Mouse (Mus musculus): ENCODE data around the gene Pcp4l1. TPM values are rescaled to one million over a fixed set of nuclear protein-coding genes. Genes with fewer than 3 reads are reported as not detected.

Pcp4l1 gene
- polyA plus RNA-seq, 1 experiment, result 0.13 TPM

- no peaks in the 10 kb centered on the region for H3K27me3 ChIP-seq (ENCODE audit: control insufficient read depth, insufficient read depth, insufficient read length)
- peaks cover 31% of the 10 kb centered on the region for H3K36me3 ChIP-seq (ENCODE audit: control insufficient read depth, insufficient read depth)
- no peaks in the 10 kb centered on the region for H3K79me2 ChIP-seq (ENCODE audit: control insufficient read depth, insufficient read depth)
- H3ac ChIP-seq (ENCODE audit: control insufficient read depth, insufficient read length, low read depth), result no peak overlapping the region
- TF ChIP-seq MYOG (IDR thresholded peaks at IDR 0.05; ENCODE audit: control insufficient read depth, extremely low read depth, insufficient read length), result no peak
- no peak overlapping the region for H3K4me3 ChIP-seq (ENCODE audit: insufficient read depth, poor library complexity, severe bottlenecking)
- no peaks in the 10 kb centered on the region for H3K79me3 ChIP-seq (ENCODE audit: low read depth)
These were observed 36.3 kb upstream of the Pcp4l1 start for GRCm38 (mm10) chr1:171232348-171232747.

DNA sequence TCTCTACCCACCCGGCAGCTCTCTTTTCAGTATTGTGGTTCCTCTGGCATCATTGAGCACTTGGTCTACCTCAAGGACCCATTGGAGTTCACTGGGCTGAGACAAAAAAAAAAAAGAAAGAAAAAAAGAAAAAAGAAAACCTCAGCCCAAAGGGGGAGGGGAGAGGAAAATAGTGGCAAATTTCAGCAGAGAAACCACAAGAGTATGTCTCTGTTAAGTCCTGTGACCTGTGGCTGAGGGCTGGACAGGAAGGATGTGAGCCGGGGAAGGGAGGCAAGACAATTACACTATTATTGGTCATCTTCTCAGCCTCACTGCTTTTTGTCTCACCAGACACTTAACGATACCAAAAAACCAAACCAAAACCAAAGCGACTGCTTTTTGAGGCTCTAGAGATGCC lies 35.8 kb upstream of the Pcp4l1 start:
- TF ChIP-seq MYOD1 (IDR thresholded peaks at IDR 0.05; ENCODE audit: control insufficient read depth, insufficient read length, low read depth), result no peak
- no peak for TF ChIP-seq FOSL1 (IDR thresholded peaks at IDR 0.05; ENCODE audit: insufficient read depth, low read length, poor library complexity, severe bottlenecking)
- TF ChIP-seq CEBPB (IDR thresholded peaks at IDR 0.05; ENCODE audit: low read depth), result no peak
- TF ChIP-seq MAX (IDR thresholded peaks at IDR 0.05), result no peak
- no peak overlapping the region for H3K4me3 ChIP-seq (ENCODE audit: insufficient read depth, poor library complexity, severe bottlenecking)
- no peaks in the 10 kb centered on the region for H3K79me2 ChIP-seq (ENCODE audit: control insufficient read depth, insufficient read depth)
- H3K79me3 ChIP-seq (ENCODE audit: low read depth), result no peaks in the 10 kb centered on the region
- H3K27me3 ChIP-seq (ENCODE audit: control insufficient read depth, insufficient read depth, insufficient read length), result no peaks in the 10 kb centered on the region
- H3ac ChIP-seq (ENCODE audit: control insufficient read depth, insufficient read length, low read depth), result no peak overlapping the region
- H3K36me3 ChIP-seq (ENCODE audit: control insufficient read depth, insufficient read depth), result peaks cover 26% of the 10 kb centered on the region

GRCm38 (mm10) chr1:171230215-171230614 lies 34.1 kb upstream of the Pcp4l1 start:
- Histone ChIP-seq H3ac (ENCODE audit: control insufficient read depth, insufficient read length, low read depth) (no peak overlapping the region), H3K36me3 (ENCODE audit: control insufficient read depth, insufficient read depth) (peaks cover 13% of the 10 kb centered on the region), H3K79me3 (ENCODE audit: low read depth) (no peaks in the 10 kb centered on the region)

DNA sequence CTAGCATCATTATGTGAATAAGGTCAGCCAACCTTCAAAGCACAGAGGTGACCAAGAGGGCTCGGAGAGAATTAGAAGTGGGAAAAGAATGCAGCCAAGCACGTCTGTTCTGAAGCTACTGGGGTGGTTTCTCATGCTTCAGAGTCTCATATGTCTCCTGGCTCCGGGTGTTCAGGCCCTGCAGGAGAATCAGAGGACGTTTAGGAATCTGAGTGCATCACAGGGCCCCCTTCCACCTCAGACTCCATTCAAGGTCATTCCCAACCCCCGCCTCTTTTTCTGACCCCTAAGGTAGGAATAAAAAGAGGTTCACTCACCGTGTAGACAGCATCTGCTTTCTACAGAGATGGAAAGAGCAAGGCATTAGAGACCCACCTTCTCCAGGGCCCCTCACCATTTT lies 33.7 kb upstream of the Pcp4l1 start:
- TF ChIP-seq MAX (IDR thresholded peaks at IDR 0.05) (no peak), USF1 (IDR thresholded peaks at IDR 0.05; ENCODE audit: low read depth) (no peak), MYOG (IDR thresholded peaks at IDR 0.05; ENCODE audit: control insufficient read depth, extremely low read depth, insufficient read length) (no peak), CEBPB (IDR thresholded peaks at IDR 0.05; ENCODE audit: low read depth) (no peak), FOSL1 (IDR thresholded peaks at IDR 0.05; ENCODE audit: insufficient read depth, low read length, poor library complexity, severe bottlenecking) (no peak), MYOD1 (IDR thresholded peaks at IDR 0.05; ENCODE audit: control insufficient read depth, insufficient read length, low read depth) (no peak), CTCF (IDR thresholded peaks at IDR 0.05; ENCODE audit: control insufficient read depth, insufficient read depth, insufficient read length) (no peak)
- H3K4me3 ChIP-seq (ENCODE audit: insufficient read depth, poor library complexity, severe bottlenecking), result no peak overlapping the region
- H3K27me3 ChIP-seq (ENCODE audit: control insufficient read depth, insufficient read depth, insufficient read length), result no peaks in the 10 kb centered on the region

More at GRCm38 (mm10) chr1:171230215-171230614, 34.1 kb upstream of the Pcp4l1 start:
- no peaks in the 10 kb centered on the region for H3K27me3 ChIP-seq (ENCODE audit: control insufficient read depth, insufficient read depth, insufficient read length)
- H3K4me3 ChIP-seq (ENCODE audit: insufficient read depth, poor library complexity, severe bottlenecking), result no peak overlapping the region
- H3K79me2 ChIP-seq (ENCODE audit: control insufficient read depth, insufficient read depth), result no peaks in the 10 kb centered on the region
- TF ChIP-seq MYOG (IDR thresholded peaks at IDR 0.05; ENCODE audit: control insufficient read depth, extremely low read depth, insufficient read length) (no peak), FOSL1 (IDR thresholded peaks at IDR 0.05; ENCODE audit: insufficient read depth, low read length, poor library complexity, severe bottlenecking) (no peak), CEBPB (IDR thresholded peaks at IDR 0.05; ENCODE audit: low read depth) (no peak), USF1 (IDR thresholded peaks at IDR 0.05; ENCODE audit: low read depth) (no peak), CTCF (IDR thresholded peaks at IDR 0.05; ENCODE audit: control insufficient read depth, insufficient read depth, insufficient read length) (no peak), MAX (IDR thresholded peaks at IDR 0.05) (no peak), MYOD1 (IDR thresholded peaks at IDR 0.05; ENCODE audit: control insufficient read depth, insufficient read length, low read depth) (no peak)

DNA sequence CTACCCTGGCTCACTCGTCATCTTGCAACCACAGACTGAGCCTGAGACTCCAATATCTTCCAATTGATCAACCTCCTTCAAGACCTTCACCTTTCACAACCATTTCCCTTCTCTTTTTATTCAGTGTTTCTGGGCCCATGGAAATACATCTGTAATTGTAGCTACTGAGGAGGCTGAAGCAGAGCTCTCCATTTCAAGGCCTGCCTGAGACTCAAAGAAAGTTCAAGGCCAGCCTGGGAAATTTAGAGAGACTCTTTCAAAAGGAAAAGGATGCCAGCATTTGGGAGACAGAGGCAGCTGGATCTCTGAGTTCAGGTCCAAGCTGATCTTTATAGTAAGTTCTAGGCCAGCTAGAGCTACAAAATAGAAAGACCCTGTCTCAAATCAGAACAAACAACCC lies 31.8 kb upstream of the Pcp4l1 start:
- H3K36me3 ChIP-seq (ENCODE audit: control insufficient read depth, insufficient read depth), result no peaks in the 10 kb centered on the region
- H3K79me2 ChIP-seq (ENCODE audit: control insufficient read depth, insufficient read depth), result no peaks in the 10 kb centered on the region
- H3ac ChIP-seq (ENCODE audit: control insufficient read depth, insufficient read length, low read depth), result no peak overlapping the region
- no peaks in the 10 kb centered on the region for H3K27me3 ChIP-seq (ENCODE audit: control insufficient read depth, insufficient read depth, insufficient read length)
- H3K4me3 ChIP-seq (ENCODE audit: insufficient read depth, poor library complexity, severe bottlenecking), result no peak overlapping the region
- TF ChIP-seq MAX (IDR thresholded peaks at IDR 0.05) (no peak), USF1 (IDR thresholded peaks at IDR 0.05; ENCODE audit: low read depth) (no peak), MYOG (IDR thresholded peaks at IDR 0.05; ENCODE audit: control insufficient read depth, extremely low read depth, insufficient read length) (no peak)
- H3K79me3 ChIP-seq (ENCODE audit: low read depth), result no peaks in the 10 kb centered on the region

More for the DNA sequence above, 33.7 kb upstream of the Pcp4l1 start:
- Histone ChIP-seq H3ac (ENCODE audit: control insufficient read depth, insufficient read length, low read depth) (no peak overlapping the region), H3K36me3 (ENCODE audit: control insufficient read depth, insufficient read depth) (peaks cover 8% of the 10 kb centered on the region), H3K79me2 (ENCODE audit: control insufficient read depth, insufficient read depth) (no peaks in the 10 kb centered on the region), H3K79me3 (ENCODE audit: low read depth) (no peaks in the 10 kb centered on the region)

DNA sequence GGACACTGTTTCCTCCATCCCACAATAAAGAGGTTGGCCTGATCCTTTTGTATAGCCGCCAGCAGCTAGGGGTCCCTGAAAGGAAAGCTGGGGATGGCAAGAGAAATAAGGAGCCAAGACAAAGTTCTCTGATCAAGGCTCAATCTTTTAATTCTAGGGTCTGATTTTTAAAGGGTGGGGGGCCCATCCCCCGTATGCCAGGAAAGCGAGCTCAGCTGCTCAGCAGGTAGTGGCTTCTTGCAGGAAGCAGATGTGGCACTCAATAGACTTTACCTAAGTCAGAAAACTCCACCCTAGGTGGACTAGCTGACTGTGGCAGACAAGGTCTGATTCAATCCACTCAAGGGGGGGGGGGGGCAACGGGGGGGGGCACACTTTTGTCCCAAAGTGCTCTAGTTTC lies 30.7 kb upstream of the Pcp4l1 start:
- Histone ChIP-seq H3K27me3 (ENCODE audit: control insufficient read depth, insufficient read depth, insufficient read length) (no peaks in the 10 kb centered on the region), H3K36me3 (ENCODE audit: control insufficient read depth, insufficient read depth) (no peaks in the 10 kb centered on the region), H3K79me3 (ENCODE audit: low read depth) (no peaks in the 10 kb centered on the region), H3ac (ENCODE audit: control insufficient read depth, insufficient read length, low read depth) (no peak overlapping the region), H3K79me2 (ENCODE audit: control insufficient read depth, insufficient read depth) (no peaks in the 10 kb centered on the region), H3K4me3 (ENCODE audit: insufficient read depth, poor library complexity, severe bottlenecking) (no peak overlapping the region)
- TF ChIP-seq MYOD1 (IDR thresholded peaks at IDR 0.05; ENCODE audit: control insufficient read depth, insufficient read length, low read depth) (no peak), FOSL1 (IDR thresholded peaks at IDR 0.05; ENCODE audit: insufficient read depth, low read length, poor library complexity, severe bottlenecking) (no peak), MYOG (IDR thresholded peaks at IDR 0.05; ENCODE audit: control insufficient read depth, extremely low read depth, insufficient read length) (no peak)

All from C2C12 (cell line).